Mouse (Mus musculus): ENCODE results near the gene Ift80. TPM values are rescaled to one million over a fixed set of nuclear protein-coding genes. Genes with fewer than 3 reads are reported as not detected.
"Not testable (repeated sequence)": the region's sequence is repeated elsewhere in the genome, so short reads cannot be mapped to it uniquely, and the experiment has no call there.

Ift80 gene
- polyA plus RNA-seq, 1 experiment from 2014 or later, result 18.9 TPM

DNA sequence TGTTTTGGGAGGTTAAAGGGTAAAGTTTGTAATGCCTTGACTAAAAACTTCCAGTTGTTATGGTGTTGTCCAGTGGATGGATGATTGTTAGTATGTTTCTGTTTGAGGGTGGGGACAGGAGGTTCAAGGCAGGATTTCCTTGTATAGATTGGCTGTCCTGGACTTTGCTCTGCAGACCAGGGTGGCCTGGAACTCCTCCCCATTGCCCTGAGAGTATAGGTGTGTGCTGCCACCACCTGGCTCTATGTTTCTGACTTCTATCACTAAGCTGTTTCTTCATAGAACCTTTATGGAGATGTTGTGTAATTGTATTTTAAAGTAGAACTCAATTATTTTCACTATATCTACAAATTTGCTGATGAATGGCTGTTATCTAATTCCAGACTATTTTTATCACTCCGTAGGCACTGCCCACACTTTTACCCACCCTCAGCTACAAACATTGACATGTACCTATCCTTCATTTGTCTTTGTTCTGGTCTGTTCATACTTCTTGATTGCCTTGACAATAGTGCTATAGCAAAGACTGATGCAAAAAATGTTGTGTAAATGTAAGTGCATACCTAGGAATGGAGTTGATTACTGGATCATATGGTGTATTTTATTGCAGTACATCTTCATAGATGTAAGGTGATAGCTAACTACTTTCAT is 21.9 kb upstream of the Ift80 start:
- Histone ChIP-seq H3K36me3 (peaks cover 70% of the 10 kb centered on the region), H3K4me3 (no peak overlapping the region), H3K4me1 (no peaks in the 10 kb centered on the region), H3K4me2 (no peak overlapping the region), H3K27me3 (no peaks in the 10 kb centered on the region), H3K27ac (no peak overlapping the region), H3K9ac (no peak overlapping the region), H3K9me3 (no peaks in the 10 kb centered on the region)
- 87% methylated on average over 1 of the region's 1 CpGs for WGBS
- no peak for ATAC-seq (ENCODE audit: borderline replicate concordance, extremely low read depth, low FRiP score, low TSS enrichment)

DNA sequence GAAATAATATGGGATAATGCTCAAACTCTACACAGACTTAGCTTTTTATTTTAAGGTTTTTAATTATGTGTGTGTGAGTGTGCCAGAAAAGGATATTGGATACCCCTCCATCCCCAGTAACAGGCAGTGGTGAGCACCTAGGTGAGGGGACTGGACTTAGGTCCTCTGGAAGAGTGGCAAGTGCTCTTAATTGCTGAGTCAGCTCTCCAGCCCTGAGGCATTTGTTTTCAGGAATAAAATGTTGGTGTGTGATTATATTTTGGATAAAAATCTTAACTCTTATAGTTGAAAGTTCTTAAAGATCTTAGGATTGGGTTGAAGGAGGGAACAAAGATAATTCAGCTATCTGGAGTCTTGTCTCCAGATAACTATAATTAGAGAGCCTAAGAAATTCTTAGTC is 16.4 kb upstream of the Ift80 start:
- peaks cover 64% of the 10 kb centered on the region for H3K36me3 ChIP-seq

DNA sequence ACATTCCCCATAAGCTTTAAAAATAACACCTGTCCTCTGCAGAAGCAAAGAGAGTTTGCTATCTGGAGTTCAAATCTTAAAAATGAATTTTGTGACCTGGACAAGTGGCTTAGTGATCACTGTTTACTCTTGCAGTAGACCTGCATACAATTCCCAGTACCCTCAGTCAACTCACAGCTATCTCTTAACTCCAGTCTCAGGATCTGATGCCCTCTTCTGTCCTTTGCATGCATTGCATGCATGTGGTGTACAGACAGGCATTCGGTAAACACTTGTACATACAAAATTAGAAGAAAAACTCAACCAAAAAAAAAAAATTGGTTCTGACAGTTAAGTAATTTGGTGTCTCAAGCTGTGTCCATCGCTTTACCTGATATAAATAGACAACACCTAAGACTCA is 15.9 kb upstream of the Ift80 start:
- H3K36me3 ChIP-seq, result peaks cover 60% of the 10 kb centered on the region
- no peaks in the 10 kb centered on the region for H3K9me3 ChIP-seq
- H3K27me3 ChIP-seq, result no peaks in the 10 kb centered on the region
- 95% methylated on average over 2 of the region's 2 CpGs for WGBS
- no peak for ATAC-seq (ENCODE audit: borderline replicate concordance, extremely low read depth, low FRiP score, low TSS enrichment)
- H3K27ac ChIP-seq, result no peak overlapping the region
- no peak overlapping the region for H3K9ac ChIP-seq
- no peak overlapping the region for H3K4me2 ChIP-seq
- no peaks in the 10 kb centered on the region for H3K4me1 ChIP-seq
- H3K4me3 ChIP-seq, result no peak overlapping the region

More for the DNA sequence above, 16.4 kb upstream of the Ift80 start:
- Histone ChIP-seq H3K9me3 (no peaks in the 10 kb centered on the region), H3K4me1 (no peaks in the 10 kb centered on the region), H3K27me3 (no peaks in the 10 kb centered on the region), H3K4me3 (no peak overlapping the region), H3K27ac (no peak overlapping the region), H3K4me2 (no peak overlapping the region), H3K9ac (no peak overlapping the region)
- ATAC-seq (ENCODE audit: borderline replicate concordance, extremely low read depth, low FRiP score, low TSS enrichment), result no peak

DNA sequence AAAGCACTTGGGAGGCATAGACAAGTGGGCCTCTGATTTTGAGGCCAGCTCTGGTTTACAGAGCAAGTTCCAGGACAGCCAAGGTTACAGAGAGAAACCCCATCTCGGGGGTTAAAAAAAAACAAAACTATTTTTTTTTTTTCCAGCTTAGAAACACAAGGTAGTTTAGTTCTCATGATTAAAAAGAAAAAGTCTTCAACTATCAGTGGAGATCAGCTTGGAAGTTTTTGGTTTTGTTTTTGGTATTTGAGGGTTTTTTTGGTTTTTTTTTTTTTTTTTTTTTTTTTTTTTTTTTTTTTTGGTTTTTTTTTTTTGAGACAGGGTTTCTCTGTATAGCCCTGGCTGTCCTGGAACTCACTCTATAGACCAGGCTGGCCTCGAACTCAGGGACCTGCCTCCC is 14.3 kb upstream of the Ift80 start:
- WGBS, result 97% methylated on average over 2 of the region's 2 CpGs
- not testable (repeated sequence) for H3K27me3 ChIP-seq; H3K4me2 ChIP-seq; H3K4me3 ChIP-seq; H3K4me1 ChIP-seq; ATAC-seq (ENCODE audit: borderline replicate concordance, extremely low read depth, low FRiP score, low TSS enrichment); H3K9ac ChIP-seq; H3K9me3 ChIP-seq; H3K27ac ChIP-seq
- peaks cover 52% of the 10 kb centered on the region for H3K36me3 ChIP-seq

DNA sequence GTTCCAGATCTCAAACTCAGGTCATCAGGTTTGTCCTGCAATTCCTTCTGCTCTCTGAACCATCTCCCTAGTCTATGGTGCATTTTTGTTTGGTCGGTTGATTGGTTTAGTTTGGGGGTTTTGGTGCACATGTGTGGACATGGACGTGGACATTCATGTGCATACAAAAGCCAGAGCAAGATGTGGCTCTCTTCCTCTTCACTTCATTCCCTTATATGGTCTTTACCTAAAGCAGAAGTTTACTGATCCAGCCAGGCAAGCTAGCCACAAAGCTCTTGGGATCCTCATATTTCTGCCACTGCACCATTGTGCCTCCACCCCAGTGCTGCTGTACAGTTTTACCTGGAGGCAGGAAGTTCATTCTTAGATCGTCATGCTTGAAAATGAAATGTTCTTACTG is 12.8 kb upstream of the Ift80 start:
- no peak overlapping the region for H3K27ac ChIP-seq
- WGBS, result 87% methylated on average over 3 of the region's 3 CpGs
- no peaks in the 10 kb centered on the region for H3K4me1 ChIP-seq
- no peaks in the 10 kb centered on the region for H3K27me3 ChIP-seq
- peaks cover 56% of the 10 kb centered on the region for H3K36me3 ChIP-seq
- no peaks in the 10 kb centered on the region for H3K9me3 ChIP-seq
- ATAC-seq (ENCODE audit: borderline replicate concordance, extremely low read depth, low FRiP score, low TSS enrichment), result no peak
- H3K4me2 ChIP-seq, result no peak overlapping the region
- H3K4me3 ChIP-seq, result no peak overlapping the region
- H3K9ac ChIP-seq, result no peak overlapping the region

DNA sequence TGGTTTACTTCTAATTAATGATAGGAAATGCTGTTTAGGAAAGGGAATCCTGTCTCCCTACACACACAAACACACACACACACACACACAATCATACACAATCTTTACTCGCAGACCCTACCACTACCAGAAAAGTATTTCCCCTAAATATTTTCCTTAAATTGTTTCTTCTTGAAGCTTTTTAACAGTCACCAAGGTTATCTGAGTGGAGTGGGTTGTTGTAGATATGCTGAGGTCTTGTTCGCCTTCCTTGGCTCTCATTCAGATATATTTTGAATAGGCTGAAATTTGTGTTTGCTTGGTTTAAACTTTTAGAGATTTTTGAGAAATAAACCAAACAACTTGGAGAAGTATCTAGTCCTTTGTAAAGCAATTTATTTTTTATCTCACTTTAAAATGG is 4.5 kb upstream of the Ift80 start:
- 53% methylated on average over 2 of the region's 2 CpGs for WGBS
- no peaks in the 10 kb centered on the region for H3K9me3 ChIP-seq
- H3K4me1 ChIP-seq, result peaks cover 9% of the 10 kb centered on the region
- no peak for ATAC-seq (ENCODE audit: borderline replicate concordance, extremely low read depth, low FRiP score, low TSS enrichment)
- H3K27me3 ChIP-seq, result no peaks in the 10 kb centered on the region
- H3K4me3 ChIP-seq, result no peak overlapping the region
- H3K27ac ChIP-seq, result no peak overlapping the region
- H3K4me2 ChIP-seq, result no peak overlapping the region; the same call in 1 of the 2 replicates
- H3K9ac ChIP-seq, result no peak overlapping the region
- H3K36me3 ChIP-seq, result peaks cover 20% of the 10 kb centered on the region

DNA sequence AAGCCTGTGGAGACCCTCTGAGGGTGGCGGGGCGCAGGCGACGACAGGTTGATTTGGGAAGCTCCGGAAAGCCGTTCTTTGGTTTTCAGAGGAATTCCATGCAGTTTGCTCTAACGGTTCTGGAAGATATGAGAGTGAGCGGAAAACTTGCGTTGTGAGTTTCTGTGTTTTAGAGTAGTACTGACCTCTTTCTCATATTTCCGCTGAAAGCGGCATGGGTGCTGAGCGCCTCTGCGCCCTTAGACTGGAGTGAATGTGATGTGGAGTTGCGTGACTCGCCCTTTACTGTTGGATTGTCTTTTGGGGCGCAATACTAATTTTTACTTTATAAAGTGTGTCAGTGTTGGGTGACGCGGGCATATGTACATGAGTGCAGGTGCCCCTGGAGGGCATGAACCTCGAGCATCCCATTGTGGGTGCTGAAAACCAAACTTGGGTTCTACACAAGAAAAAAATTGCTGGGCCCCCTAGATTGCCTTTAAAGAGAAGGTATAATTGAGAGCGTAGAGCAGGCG is 1.9 kb upstream of the Ift80 start:
- no peaks in the 10 kb centered on the region for H3K9me3 ChIP-seq
- H3K27ac ChIP-seq, result peak overlapping the region; percentile 98
- peak overlapping the region; percentile 98 for H3K9ac ChIP-seq
- peak overlapping the region; percentile 100 for H3K4me3 ChIP-seq
- no peaks in the 10 kb centered on the region for H3K27me3 ChIP-seq
- peak overlapping the region; percentile 70 for H3K4me2 ChIP-seq
- 3% methylated on average over 21 of the region's 21 CpGs for WGBS
- no peak for ATAC-seq (ENCODE audit: borderline replicate concordance, extremely low read depth, low FRiP score, low TSS enrichment)
- H3K36me3 ChIP-seq, result peaks cover 3% of the 10 kb centered on the region; the same call in 1 of the 2 replicates
- peaks cover 12% of the 10 kb centered on the region for H3K4me1 ChIP-seq

DNA sequence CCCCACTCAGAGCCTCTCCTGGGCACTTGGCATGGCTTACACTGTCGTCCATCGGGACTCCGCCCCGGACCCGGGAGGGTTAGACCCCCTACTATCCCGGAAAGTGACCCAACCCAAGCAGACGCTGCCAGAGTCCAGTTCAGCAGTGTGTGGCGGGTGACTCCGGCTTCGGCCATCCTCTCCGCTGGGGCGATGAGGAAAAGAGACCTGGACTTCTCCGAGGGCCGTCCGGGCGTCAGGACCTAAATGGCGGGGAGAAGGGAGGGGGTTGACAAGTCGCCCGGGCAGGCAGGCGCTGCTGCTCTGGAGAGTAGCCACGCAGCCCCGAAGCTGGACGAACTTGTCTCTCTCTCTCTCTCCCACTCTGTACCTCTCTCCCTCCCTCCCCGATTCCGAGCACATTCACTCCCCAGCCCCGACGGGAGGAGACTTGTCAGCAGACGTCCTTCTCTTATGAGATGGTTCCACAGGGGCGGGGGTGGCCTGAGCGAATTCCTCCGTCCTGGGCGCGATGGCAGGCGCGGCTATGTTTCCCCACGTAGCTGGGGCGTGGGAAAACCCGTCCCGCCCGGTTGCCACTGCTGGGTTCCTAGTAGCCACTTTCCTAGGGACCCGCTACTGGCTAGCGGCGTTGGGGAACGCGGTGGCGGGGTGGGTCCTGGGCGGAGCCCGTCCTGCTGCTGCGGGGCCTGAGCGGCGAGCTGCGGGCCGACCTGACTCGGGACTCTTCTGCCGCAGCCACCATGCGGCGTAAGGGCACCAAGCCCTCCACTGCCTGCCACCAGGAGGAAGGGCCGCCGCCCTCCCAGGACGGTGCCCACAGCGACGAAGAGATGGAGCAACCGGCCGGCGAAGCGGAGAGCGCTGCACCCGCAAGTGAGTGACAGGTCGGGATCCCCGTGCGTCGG is 1.2 kb upstream of the Ift80 start:
- ATAC-seq (ENCODE audit: borderline replicate concordance, extremely low read depth, low FRiP score, low TSS enrichment), result peak; percentile 76

DNA sequence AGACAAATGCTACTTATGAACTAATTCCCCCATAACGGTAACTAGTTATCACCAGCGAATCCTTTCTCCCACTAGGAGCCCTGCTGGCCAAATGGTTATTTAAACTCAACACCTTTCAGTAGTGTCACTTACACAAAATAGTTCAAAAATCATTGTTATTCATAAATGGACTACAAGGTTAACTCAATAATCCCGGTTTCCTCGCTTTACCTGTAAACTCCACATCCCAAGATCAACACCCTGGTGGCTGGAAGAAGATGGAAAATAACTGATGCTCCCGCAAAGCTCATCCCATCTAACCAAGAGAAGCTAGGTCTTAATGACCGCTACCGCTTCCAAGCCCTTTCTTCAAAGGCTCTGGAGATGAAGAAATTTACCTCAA is 324 bp downstream of the Ift80 start:
- Histone ChIP-seq H3K27ac (peak overlapping the region; percentile 98), H3K27me3 (no peaks in the 10 kb centered on the region), H3K4me3 (peak overlapping the region; percentile 100), H3K4me1 (peaks cover 12% of the 10 kb centered on the region), H3K9me3 (no peaks in the 10 kb centered on the region), H3K4me2 (peak overlapping the region; percentile 64), H3K9ac (peak overlapping the region; percentile 53), H3K36me3 (no peaks in the 10 kb centered on the region)
- WGBS, result under 1% methylated on average over 7 of the region's 7 CpGs
- no peak for ATAC-seq (ENCODE audit: borderline replicate concordance, extremely low read depth, low FRiP score, low TSS enrichment)

More for the DNA sequence above, 1.2 kb upstream of the Ift80 start:
- Histone ChIP-seq H3K4me1 (peaks cover 12% of the 10 kb centered on the region), H3K27ac (peak overlapping the region; percentile 98), H3K36me3 (peaks cover 3% of the 10 kb centered on the region; the same call in 1 of the 2 replicates), H3K27me3 (no peaks in the 10 kb centered on the region), H3K4me2 (peak overlapping the region; percentile 70), H3K4me3 (peak overlapping the region; percentile 100), H3K9me3 (no peaks in the 10 kb centered on the region), H3K9ac (peak overlapping the region; percentile 98)
- WGBS, result under 1% methylated on average over 67 of the region's 72 CpGs

DNA sequence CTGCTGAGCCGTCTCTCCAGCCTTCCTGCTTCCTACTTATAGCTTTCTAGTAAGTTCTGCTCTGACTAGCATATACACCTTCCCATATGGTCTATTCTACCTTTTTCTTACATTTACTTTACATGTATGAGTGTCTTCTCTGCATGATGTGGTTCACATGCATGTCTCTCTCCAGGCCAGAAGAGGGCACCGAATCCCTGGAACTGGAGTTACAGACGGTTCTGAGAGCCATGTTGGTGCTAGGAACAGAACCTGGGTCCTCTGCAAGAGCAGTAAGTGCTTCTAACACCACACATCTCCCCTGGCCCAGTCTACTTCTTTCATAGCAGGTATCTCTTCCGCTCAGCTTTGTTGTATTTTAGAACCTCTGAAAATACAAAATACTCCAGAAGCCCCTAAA is 1.6 kb downstream of the Ift80 start:
- Histone ChIP-seq H3K4me1 (peaks cover 9% of the 10 kb centered on the region; the same call in 1 of the 2 replicates), H3K4me2 (no peak overlapping the region), H3K9me3 (no peaks in the 10 kb centered on the region), H3K27ac (no peak overlapping the region), H3K9ac (no peak overlapping the region), H3K4me3 (no peak overlapping the region), H3K27me3 (no peaks in the 10 kb centered on the region), H3K36me3 (no peaks in the 10 kb centered on the region)
- WGBS, result 85% methylated on average over 4 of the region's 4 CpGs
- no peak for ATAC-seq (ENCODE audit: borderline replicate concordance, extremely low read depth, low FRiP score, low TSS enrichment)

DNA sequence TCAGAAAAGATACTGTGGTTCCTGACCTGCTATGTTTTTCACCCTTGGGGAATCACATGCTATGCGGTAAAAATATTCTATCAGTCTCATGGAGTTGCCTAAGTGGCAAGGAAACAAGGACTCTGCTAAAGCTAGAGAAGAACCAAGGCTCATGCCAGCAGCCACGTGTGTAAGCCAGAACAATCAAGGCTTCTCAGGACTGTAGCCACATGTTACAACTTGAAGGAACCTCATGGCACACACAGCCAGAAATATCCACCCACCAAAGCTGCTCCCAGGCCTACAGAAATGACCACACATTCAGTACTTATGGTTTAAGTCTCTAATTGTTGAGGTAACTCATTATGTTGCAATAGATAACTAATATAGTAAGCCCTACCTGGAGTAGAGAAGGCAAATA is 17.8 kb downstream of the Ift80 start:
- 85% methylated on average over 2 of the region's 2 CpGs for WGBS
- no peak for ATAC-seq (ENCODE audit: borderline replicate concordance, extremely low read depth, low FRiP score, low TSS enrichment)
- Histone ChIP-seq H3K4me2 (no peak overlapping the region), H3K4me1 (no peaks in the 10 kb centered on the region), H3K27me3 (no peaks in the 10 kb centered on the region), H3K9me3 (no peaks in the 10 kb centered on the region), H3K27ac (no peak overlapping the region), H3K4me3 (no peak overlapping the region), H3K9ac (no peak overlapping the region), H3K36me3 (peaks cover 14% of the 10 kb centered on the region; the same call in 1 of the 2 replicates)

DNA sequence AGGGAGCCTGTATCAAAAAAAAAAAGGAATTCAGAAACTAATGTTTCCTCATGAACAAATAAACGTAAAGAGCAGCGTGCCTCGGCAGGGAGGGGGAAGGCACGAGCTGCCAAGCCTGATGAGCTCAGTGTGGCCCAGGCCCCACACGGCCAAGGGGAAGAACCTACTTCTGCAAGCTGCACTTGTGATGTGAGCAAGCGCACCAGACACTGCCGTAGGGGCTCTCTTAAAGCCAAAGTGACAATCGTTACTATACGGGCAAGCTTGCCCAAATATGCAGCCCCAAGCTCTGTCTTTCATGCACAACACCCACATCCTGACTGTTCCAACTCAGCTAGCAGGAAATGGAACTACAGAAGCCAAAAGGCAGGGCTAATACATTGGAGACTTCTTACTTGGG is 23.5 kb downstream of the Ift80 start:
- WGBS, result 52% methylated on average over 9 of the region's 9 CpGs
- no peaks in the 10 kb centered on the region for H3K9me3 ChIP-seq
- ATAC-seq (ENCODE audit: borderline replicate concordance, extremely low read depth, low FRiP score, low TSS enrichment), result no peak
- H3K9ac ChIP-seq, result no peak overlapping the region
- H3K4me3 ChIP-seq, result no peak overlapping the region
- no peaks in the 10 kb centered on the region for H3K27me3 ChIP-seq
- no peaks in the 10 kb centered on the region for H3K4me1 ChIP-seq
- H3K36me3 ChIP-seq, result peaks cover 6% of the 10 kb centered on the region; the same call in 1 of the 2 replicates
- H3K27ac ChIP-seq, result no peak overlapping the region
- no peak overlapping the region for H3K4me2 ChIP-seq

Data from lung, embryonic 15.5 days (tissue).